Mouse (Mus musculus) embryonic fibroblast, embryonic 13.5 days (primary cell): Measurements from ENCODE around the gene Ralgapa1.

Source experiments
- CTCF ChIP-seq: IDR thresholded peaks from 2 replicates; pipeline ENCODE4 v1.5.1; 2011; ENCODE audit warnings: mild to moderate bottlenecking, control low read depth, low read length, moderate library complexity, borderline replicate concordance; ENCODE audit not compliant: insufficient read depth
- POLR2A ChIP-seq: IDR thresholded peaks from 2 replicates; pipeline ENCODE4 v1.6.1; 2011; ENCODE audit warnings: low read depth, mild to moderate bottlenecking, control low read depth, low read length, moderate library complexity

- TF ChIP-seq CTCF (no peak), POLR2A (no peak)
Measured at GRCm38 (mm10) chr12:55720319-55720718, 100.6 kb downstream of the Ralgapa1 start.
